Mouse (Mus musculus) midbrain, postnatal 0 days (tissue): ENCODE results near the gene Ninl. TPM values are rescaled to one million over a fixed set of nuclear protein-coding genes. Genes with fewer than 3 reads are reported as not detected.

Experiments used
- ATAC-seq: fragments of 200-750 bp; cut with Nextera tagmentation; 2 replicates; pipeline ENCODE4 v1.8.0; 2017; ENCODE audit warnings: moderate number of reproducible peaks, mild to moderate bottlenecking, moderate TSS enrichment, moderate library complexity; ENCODE audit not compliant: low FRiP score
- DNase-seq: peaks from one replicate; pipeline ENCODE4 v3.0.0-alpha.2; 2015; ENCODE audit warnings: low spot score
- H3K27ac ChIP-seq: fragments of 300-500 bp; sonication (generic); 2 replicates; pipeline ENCODE4 v1.5.1; 2014; ENCODE audit warnings: low read depth, mild to moderate bottlenecking, low read length, mixed read lengths
- H3K27me3 ChIP-seq: fragments of 300-500 bp; sonication (generic); 2 replicates; pipeline ENCODE4 v1.6.1; 2014; ENCODE audit warnings: low read length, control low read depth, mixed read lengths; ENCODE audit not compliant: insufficient read depth
- H3K36me3 ChIP-seq: fragments of 300-500 bp; sonication (generic); 2 replicates; pipeline ENCODE4 v1.6.1; 2014; ENCODE audit warnings: low read length, control low read depth, mixed read lengths; ENCODE audit not compliant: insufficient read depth
- H3K4me1 ChIP-seq: fragments of 300-500 bp; sonication (generic); 2 replicates; pipeline ENCODE4 v1.6.1; 2014; ENCODE audit warnings: mild to moderate bottlenecking, control low read depth, antibody characterized with exemption, low read length, mixed read lengths; ENCODE audit not compliant: insufficient read depth
- H3K4me2 ChIP-seq: fragments of 300-500 bp; sonication (generic); 2 replicates; pipeline ENCODE4 v1.6.1; 2014; ENCODE audit warnings: low read depth, mild to moderate bottlenecking, low read length, mixed read lengths; ENCODE audit not compliant: poor library complexity, severe bottlenecking
- H3K4me3 ChIP-seq: fragments of 300-500 bp; sonication (generic); 2 replicates; pipeline ENCODE4 v1.5.1; 2014; ENCODE audit warnings: low read depth, mild to moderate bottlenecking, low read length, moderate library complexity
- H3K9ac ChIP-seq: fragments of 300-500 bp; sonication (generic); replicated peaks from 2 replicates; pipeline ENCODE4 v1.6.1; 2014; ENCODE audit warnings: mild to moderate bottlenecking, low read length, moderate library complexity, mixed read lengths; ENCODE audit not compliant: poor library complexity, severe bottlenecking
- H3K9me3 ChIP-seq: fragments of 300-500 bp; sonication (generic); 2 replicates; pipeline ENCODE4 v1.6.1; 2016; ENCODE audit warnings: low read length, control low read depth
- CTCF ChIP-seq: IDR thresholded peaks from 2 replicates; pipeline ENCODE4 v1.5.1; 2016; ENCODE audit warnings: antibody characterized with exemption, mild to moderate bottlenecking
- WGBS: fragments of 180-500 bp; shearing (Covaris S2); extraction: QIAGEN DNeasy Blood & Tissue Kit; methylation state at CpG from one replicate; pipeline ENCODE4 v1.1.7; 2014; 5-methylcytosine and 5-hydroxymethylcytosine counted together
- polyA plus RNA-seq: library from polyadenylated mRNA; unstranded; fragments of >200 nt; fragmentation: Nextera tagmentation; extraction: Ambion mirVana; gene quantifications from 2 replicates; pipeline ENCODE4 v1.2.1, GENCODE M21; 2015
- total RNA-seq: library from RNA; depleted of rRNA; stranded (reverse); fragments of >200 nt; gene quantifications from 2 replicates; pipeline ENCODE4 v1.2.3, GENCODE M21; 2014

Ninl gene
- total and polyA plus RNA-seq, 2 experiments from 2014 or later = 2.6 to 7.8 TPM

DNA sequence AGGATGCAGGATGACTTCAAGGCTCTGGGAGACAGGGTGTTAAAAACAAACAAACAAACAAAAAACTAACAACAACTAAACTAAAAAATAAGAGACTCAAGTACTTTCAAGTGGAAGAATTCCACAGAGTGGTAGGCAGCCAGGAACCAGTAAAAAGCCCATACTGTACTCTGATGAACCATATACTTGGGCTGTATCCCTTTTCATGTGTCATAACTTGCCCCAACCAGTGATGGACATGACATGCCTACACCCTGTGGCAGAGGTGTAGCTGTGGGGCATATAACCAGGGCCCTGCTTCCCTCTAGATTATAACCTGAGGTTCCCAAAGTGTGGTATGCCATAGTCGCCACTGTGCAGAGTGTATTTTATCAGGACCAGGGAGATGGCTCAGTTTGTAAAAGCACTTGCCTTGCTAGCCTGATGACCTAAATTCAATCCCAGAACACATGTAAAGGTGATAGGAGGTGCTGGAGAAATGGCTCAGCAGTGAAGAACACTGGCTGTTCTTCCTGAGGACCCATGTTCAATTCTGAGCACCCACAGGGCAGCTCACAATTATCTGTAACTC is 29.6 kb downstream of the Ninl start:
- Histone ChIP-seq H3K27me3 (no peaks in the 10 kb centered on the region), H3K9ac (peak overlapping the region; percentile 83), H3K4me2 (peak overlapping the region; percentile 96), H3K4me3 (peak overlapping the region; percentile 65), H3K4me1 (peaks cover 3% of the 10 kb centered on the region; the same call in 1 of the 2 replicates), H3K36me3 (no peaks in the 10 kb centered on the region), H3K27ac (no peak overlapping the region; the same call in 1 of the 2 replicates), H3K9me3 (no peaks in the 10 kb centered on the region)
- ATAC-seq = peak; percentile 35
- TF ChIP-seq CTCF = no peak
- no peak for DNase-seq
- WGBS = 83% methylated on average over 1 of the region's 1 CpGs

DNA sequence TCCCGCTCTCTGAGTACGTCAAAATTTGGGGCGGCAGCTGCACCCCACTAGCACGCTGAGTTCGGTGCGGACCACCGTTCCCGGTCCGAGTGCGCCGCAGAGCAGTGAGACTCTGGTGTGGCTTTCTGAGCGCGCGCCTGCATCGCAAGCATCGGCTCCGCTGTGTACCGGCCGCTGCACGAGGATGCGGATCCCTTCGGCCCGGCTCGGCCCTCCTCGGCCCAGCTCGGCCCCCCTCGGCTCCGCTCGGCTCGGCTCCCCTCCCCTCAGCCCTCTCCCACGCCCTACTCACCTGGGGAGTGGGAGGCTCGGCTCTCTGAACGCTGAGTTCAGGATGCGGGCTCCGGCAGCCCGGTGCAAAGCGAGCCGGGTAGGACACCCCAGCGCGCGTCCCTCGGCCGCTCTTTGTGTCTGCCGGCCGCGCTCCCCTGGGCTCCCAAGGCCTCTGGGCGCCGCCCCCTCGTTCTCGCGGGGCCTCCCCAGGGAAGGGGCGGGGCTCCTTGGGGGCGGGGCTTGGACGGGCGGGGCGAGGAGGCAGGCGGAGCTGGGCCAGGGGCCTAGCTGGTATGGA is 30.2 kb downstream of the Ninl start:
- peak overlapping the region; percentile 83 for H3K9ac ChIP-seq
- TF ChIP-seq CTCF = no peak
- H3K36me3 ChIP-seq = no peaks in the 10 kb centered on the region
- H3K27ac ChIP-seq = peak overlapping the region; percentile 65
- WGBS = under 1% methylated on average over 48 of the region's 57 CpGs
- H3K27me3 ChIP-seq = no peaks in the 10 kb centered on the region
- H3K4me3 ChIP-seq = peak overlapping the region; percentile 65
- DNase-seq (peak; percentile 83), ATAC-seq (peak; percentile 98)
- H3K4me1 ChIP-seq = peaks cover 3% of the 10 kb centered on the region; the same call in 1 of the 2 replicates
- H3K4me2 ChIP-seq = peak overlapping the region; percentile 96
- no peaks in the 10 kb centered on the region for H3K9me3 ChIP-seq

DNA sequence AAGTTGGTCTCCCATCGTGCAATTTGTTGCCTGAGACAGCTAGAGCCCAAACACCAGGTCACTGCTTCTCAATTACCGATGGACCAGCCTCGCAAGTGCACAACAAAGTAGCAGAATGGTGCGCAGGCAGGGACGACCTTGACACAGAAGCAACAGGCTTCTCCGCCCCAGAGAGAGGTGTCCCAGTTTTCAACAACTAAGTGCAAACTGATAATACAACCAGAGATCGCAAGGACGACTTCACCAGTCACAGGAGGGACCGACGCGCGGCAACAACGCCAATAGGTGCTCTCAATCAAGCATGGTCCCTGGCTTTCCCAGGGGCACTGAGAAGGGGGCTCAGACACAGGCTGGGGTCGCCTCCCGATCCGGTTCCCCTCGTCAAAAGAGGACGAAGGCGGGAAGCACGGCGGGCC is 30.7 kb downstream of the Ninl start:
- Histone ChIP-seq H3K9ac (peak overlapping the region; percentile 83), H3K9me3 (no peaks in the 10 kb centered on the region), H3K4me2 (peak overlapping the region; percentile 96), H3K36me3 (no peaks in the 10 kb centered on the region), H3K4me3 (peak overlapping the region; percentile 65), H3K27me3 (no peaks in the 10 kb centered on the region), H3K27ac (peak overlapping the region; percentile 65; the same call in 1 of the 2 replicates), H3K4me1 (peaks cover 3% of the 10 kb centered on the region; the same call in 1 of the 2 replicates)
- ATAC-seq (peak; percentile 47), DNase-seq (no peak)
- no peak for TF ChIP-seq CTCF
- WGBS = 0% methylated on average over 21 of the region's 21 CpGs

DNA sequence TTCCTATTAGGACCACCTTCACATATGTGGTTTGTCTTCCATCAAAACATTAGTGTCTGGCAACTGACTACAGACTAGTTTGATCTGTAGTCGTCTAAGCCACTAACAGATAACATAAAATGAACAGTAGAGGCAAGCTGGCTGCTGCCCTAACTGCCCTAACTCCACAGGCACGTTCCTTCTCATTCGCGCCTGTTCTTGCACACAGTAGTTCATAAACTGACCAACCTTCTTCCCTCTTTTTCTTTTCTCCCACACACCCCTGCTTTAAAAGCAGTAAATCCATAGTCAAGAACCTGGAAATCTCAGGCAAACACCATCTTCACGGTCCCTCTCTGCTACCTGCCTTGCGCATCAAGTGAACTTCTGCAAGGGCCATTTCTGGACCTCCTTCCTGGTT is 31.2 kb downstream of the Ninl start:
- Histone ChIP-seq H3K4me2 (peak overlapping the region; percentile 96), H3K9me3 (no peaks in the 10 kb centered on the region), H3K27me3 (no peaks in the 10 kb centered on the region), H3K9ac (peak overlapping the region; percentile 83; the same call in 1 of the 2 replicates), H3K27ac (no peak overlapping the region), H3K4me1 (peaks cover 3% of the 10 kb centered on the region; the same call in 1 of the 2 replicates), H3K36me3 (no peaks in the 10 kb centered on the region), H3K4me3 (peak overlapping the region; percentile 65)
- DNase-seq (no peak), ATAC-seq (no peak)
- WGBS = 54% methylated on average over 6 of the region's 6 CpGs
- no peak for TF ChIP-seq CTCF

DNA sequence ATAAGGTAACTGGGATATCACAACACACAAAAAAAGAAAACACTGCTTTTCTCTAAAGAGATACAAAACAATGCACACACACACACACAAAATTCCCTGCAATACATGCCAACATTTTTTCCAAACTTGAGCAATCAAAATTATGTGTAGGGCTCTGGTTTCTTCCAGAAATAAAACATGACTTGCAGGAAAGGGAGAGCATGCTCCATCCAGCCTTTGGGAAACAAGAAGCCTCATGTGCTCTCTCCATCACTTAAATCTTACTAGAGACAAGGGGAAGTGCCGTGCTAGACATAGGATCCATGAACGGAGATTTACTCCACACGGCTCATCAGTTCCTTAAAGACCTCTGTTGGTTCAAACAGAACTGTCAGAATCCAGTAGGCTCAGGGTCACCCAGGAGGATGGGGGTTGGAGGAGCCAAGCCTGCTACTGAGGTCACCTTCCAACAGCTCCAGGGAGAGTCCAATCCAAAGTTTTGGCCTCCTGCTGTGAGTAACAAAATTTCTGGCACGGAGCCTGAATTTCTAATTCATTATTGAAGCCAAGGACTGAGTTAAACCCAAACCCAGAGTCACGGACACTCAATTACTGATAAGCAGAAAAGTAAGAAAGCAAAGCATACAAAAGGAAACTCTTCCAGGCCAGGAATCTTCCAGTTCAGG is 32.8 kb downstream of the Ninl start:
- Histone ChIP-seq H3K4me1 (peaks cover 3% of the 10 kb centered on the region; the same call in 1 of the 2 replicates), H3K27me3 (no peaks in the 10 kb centered on the region), H3K4me2 (no peak overlapping the region), H3K9me3 (no peaks in the 10 kb centered on the region), H3K27ac (no peak overlapping the region), H3K9ac (no peak overlapping the region), H3K36me3 (no peaks in the 10 kb centered on the region), H3K4me3 (no peak overlapping the region)
- no peak for DNase-seq
- WGBS = 62% methylated on average over 5 of the region's 5 CpGs
- no peak for ATAC-seq
- no peak for TF ChIP-seq CTCF

DNA sequence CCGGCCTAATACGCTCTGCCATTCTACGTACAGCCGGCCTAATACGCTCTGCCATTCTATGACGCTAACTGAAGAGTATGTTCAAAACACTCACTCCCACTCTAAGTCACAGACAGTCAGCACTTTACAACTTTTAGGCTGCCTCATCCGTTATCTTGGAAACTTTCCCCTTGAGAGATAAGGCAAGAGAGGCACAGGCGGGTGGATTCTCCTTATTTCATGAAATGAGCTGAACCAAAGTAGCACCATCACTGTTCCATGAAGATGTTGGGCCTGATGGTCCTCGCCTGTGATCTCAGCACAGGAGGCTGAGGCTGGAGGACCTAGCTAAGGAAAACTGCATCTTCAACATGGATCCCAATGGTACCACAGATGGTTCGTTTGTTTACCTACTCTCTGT is 34.8 kb downstream of the Ninl start:
- H3K4me3 ChIP-seq = no peak overlapping the region
- no peak for DNase-seq
- H3K9me3 ChIP-seq = no peaks in the 10 kb centered on the region
- H3K4me1 ChIP-seq = peaks cover 3% of the 10 kb centered on the region; the same call in 1 of the 2 replicates
- no peaks in the 10 kb centered on the region for H3K27me3 ChIP-seq
- H3K36me3 ChIP-seq = no peaks in the 10 kb centered on the region
- 91% methylated on average over 10 of the region's 10 CpGs for WGBS
- no peak overlapping the region for H3K27ac ChIP-seq
- no peak overlapping the region for H3K4me2 ChIP-seq
- no peak for TF ChIP-seq CTCF
- ATAC-seq = no peak
- no peak overlapping the region for H3K9ac ChIP-seq
